Mouse (Mus musculus) myocyte (in vitro differentiated cells): ENCODE data around the gene Efcc1. TPM values are rescaled to one million over a fixed set of nuclear protein-coding genes. Genes with fewer than 3 reads are reported as not detected.

Experiments
- H3K27me3 ChIP-seq: one replicate; pipeline ENCODE4 v1.6.1; 2011; ENCODE audit not compliant: control insufficient read depth, insufficient read depth, insufficient read length
- H3K36me3 ChIP-seq: one replicate; pipeline ENCODE4 v1.6.1; 2011; ENCODE audit not compliant: control insufficient read depth, insufficient read depth
- H3K4me2 ChIP-seq: one replicate; pipeline ENCODE4 v1.6.1; 2011; ENCODE audit warnings: low read depth, control low read depth
- H3K4me3 ChIP-seq: one replicate; pipeline ENCODE4 v1.5.1; 2011; ENCODE audit warnings: mild to moderate bottlenecking, control low read depth, moderate library complexity
- H3K79me2 ChIP-seq: one replicate; pipeline ENCODE4 v1.6.1; 2011; ENCODE audit not compliant: control insufficient read depth, insufficient read depth
- H3ac ChIP-seq: one replicate; pipeline ENCODE4 v1.6.1; 2011; ENCODE audit not compliant: control insufficient read depth, insufficient read length
- CEBPB ChIP-seq: IDR thresholded peaks from 2 replicates; pipeline ENCODE4 v1.6.1; 2011; ENCODE audit warnings: mild to moderate bottlenecking, moderate library complexity; ENCODE audit not compliant: poor library complexity, insufficient read depth, severe bottlenecking
- E2F4 ChIP-seq: IDR thresholded peaks from one replicate; pipeline ENCODE4 v1.6.1; 2011; ENCODE audit warnings: mild to moderate bottlenecking, control low read depth, moderate library complexity; ENCODE audit not compliant: insufficient read depth
- MAX ChIP-seq: IDR thresholded peaks from one replicate; pipeline ENCODE4 v1.6.1; 2011; ENCODE audit warnings: low read depth, mild to moderate bottlenecking, control low read depth
- MYOD1 ChIP-seq, 3 experiments: IDR thresholded peaks; one replicate each; pipeline ENCODE4 v1.6.1; 2011; ENCODE audit warnings: control low read depth in 2 of 3, low read depth in 2 of 3, mild to moderate bottlenecking in 2 of 3, moderate library complexity in 1 of 3; ENCODE audit not compliant: insufficient read length in 2 of 3, control insufficient read depth in 1 of 3
- MYOG ChIP-seq, 3 experiments: IDR thresholded peaks; one replicate each; pipeline ENCODE4 v1.6.1; 2011; ENCODE audit warnings: control low read depth in 2 of 3, low read depth in 2 of 3, mild to moderate bottlenecking in 2 of 3; ENCODE audit not compliant: insufficient read length in 2 of 3, control insufficient read depth in 1 of 3, insufficient read depth in 1 of 3
- POLR2A ChIP-seq: IDR thresholded peaks from one replicate; pipeline ENCODE4 v1.6.1; 2011; ENCODE audit warnings: low read depth, mild to moderate bottlenecking, control low read depth, moderate library complexity; ENCODE audit not compliant: insufficient read length
- POLR2AphosphoS2 ChIP-seq: IDR thresholded peaks from one replicate; pipeline ENCODE4 v1.6.1; 2011; ENCODE audit warnings: low read depth, control low read depth; ENCODE audit not compliant: insufficient read length
- REST ChIP-seq: IDR thresholded peaks from one replicate; pipeline ENCODE4 v1.6.1; 2011; ENCODE audit warnings: mild to moderate bottlenecking, control low read depth, moderate library complexity; ENCODE audit not compliant: insufficient read depth, insufficient read length
- SRF ChIP-seq: IDR thresholded peaks from one replicate; pipeline ENCODE4 v1.6.1; 2011; ENCODE audit warnings: low read depth; ENCODE audit not compliant: control insufficient read depth, insufficient read length
- TCF12 ChIP-seq: IDR thresholded peaks from one replicate; pipeline ENCODE4 v1.6.1; 2011; ENCODE audit warnings: mild to moderate bottlenecking, control low read depth; ENCODE audit not compliant: poor library complexity, insufficient read depth, severe bottlenecking
- TCF3 ChIP-seq: IDR thresholded peaks from one replicate; pipeline ENCODE4 v1.6.1; 2011; ENCODE audit warnings: low read depth, control low read depth; ENCODE audit not compliant: insufficient read length
- USF1 ChIP-seq: IDR thresholded peaks from one replicate; pipeline ENCODE4 v1.6.1; 2011; ENCODE audit warnings: low read depth, mild to moderate bottlenecking, control low read depth, moderate library complexity
- polyA plus RNA-seq: library from polyadenylated mRNA; unstranded; fragments of >200 nt; fragmentation: generic; extraction: Trizol; gene quantifications from one replicate; pipeline ENCODE4 v1.2.1, GENCODE M21; 2012; ENCODE audit warnings: missing spikeins

The Efcc1 gene
- polyA plus RNA-seq, 1 experiment = 0.04 TPM

GRCm38 (mm10) chr6:87751574-87751973 lies 20.9 kb downstream of the Efcc1 start:
- no peak overlapping the region for H3K4me2 ChIP-seq
- H3K4me3 ChIP-seq = no peak overlapping the region
- H3K79me2 ChIP-seq = no peaks in the 10 kb centered on the region
- TF ChIP-seq TCF12 (no peak), CEBPB (no peak), POLR2AphosphoS2 (no peak), SRF (no peak), POLR2A (no peak), MAX (no peak), TCF3 (no peak), MYOG (IDR thresholded peaks at IDR 0.05; ENCODE audit: control insufficient read depth in 1 of 3, insufficient read depth in 1 of 3, insufficient read length in 2 of 3, low read depth in 2 of 3) (no peak), E2F4 (no peak), USF1 (no peak), REST (no peak), MYOD1 (IDR thresholded peaks at IDR 0.05; ENCODE audit: control insufficient read depth in 1 of 3, insufficient read length in 2 of 3, low read depth in 2 of 3) (no peak)
- H3ac ChIP-seq = no peak overlapping the region
- H3K36me3 ChIP-seq = no peaks in the 10 kb centered on the region
- H3K27me3 ChIP-seq = peaks cover 16% of the 10 kb centered on the region

- no peak overlapping the region for H3ac ChIP-seq
- H3K4me3 ChIP-seq = no peak overlapping the region
- no peaks in the 10 kb centered on the region for H3K79me2 ChIP-seq
- TF ChIP-seq CEBPB (no peak), REST (no peak), POLR2A (no peak), USF1 (no peak), E2F4 (no peak)
- H3K36me3 ChIP-seq = no peaks in the 10 kb centered on the region
- peaks cover 28% of the 10 kb centered on the region for H3K27me3 ChIP-seq
- H3K4me2 ChIP-seq = no peak overlapping the region
These were observed 24.5 kb downstream of the Efcc1 start for GRCm38 (mm10) chr6:87755196-87755595.

- TF ChIP-seq POLR2AphosphoS2 = no peak
- TF ChIP-seq TCF3 = no peak
- no peak for TF ChIP-seq REST
- TF ChIP-seq MAX = no peak
- TF ChIP-seq USF1 = no peak
- TF ChIP-seq E2F4 = no peak
- H3K36me3 ChIP-seq = no peaks in the 10 kb centered on the region
- no peaks in the 10 kb centered on the region for H3K79me2 ChIP-seq
- H3K4me2 ChIP-seq = no peak overlapping the region
- peaks cover 30% of the 10 kb centered on the region for H3K27me3 ChIP-seq
- H3K4me3 ChIP-seq = no peak overlapping the region
- H3ac ChIP-seq = no peak overlapping the region
These were observed 26.2 kb downstream of the Efcc1 start for GRCm38 (mm10) chr6:87756896-87757295.

- no peak for TF ChIP-seq MYOD1 (IDR thresholded peaks at IDR 0.05; ENCODE audit: control insufficient read depth in 1 of 3, insufficient read length in 2 of 3, low read depth in 2 of 3)
- no peak for TF ChIP-seq POLR2A
- no peak for TF ChIP-seq MAX
- no peak for TF ChIP-seq E2F4
- TF ChIP-seq CEBPB = no peak
- no peak for TF ChIP-seq TCF12
- TF ChIP-seq MYOG (IDR thresholded peaks at IDR 0.05; ENCODE audit: control insufficient read depth in 1 of 3, insufficient read depth in 1 of 3, insufficient read length in 2 of 3, low read depth in 2 of 3) = no peak
- TF ChIP-seq POLR2AphosphoS2 = no peak
- TF ChIP-seq REST = no peak
- no peak for TF ChIP-seq TCF3
- no peak for TF ChIP-seq SRF
- no peak for TF ChIP-seq USF1
- no peaks in the 10 kb centered on the region for H3K36me3 ChIP-seq
- H3K4me3 ChIP-seq = no peak overlapping the region
- H3ac ChIP-seq = no peak overlapping the region
- peaks cover 25% of the 10 kb centered on the region for H3K27me3 ChIP-seq
- H3K79me2 ChIP-seq = no peaks in the 10 kb centered on the region
- no peak overlapping the region for H3K4me2 ChIP-seq
These were observed 28.7 kb downstream of the Efcc1 start for GRCm38 (mm10) chr6:87759404-87759803.

- TF ChIP-seq REST (no peak), MYOD1 (IDR thresholded peaks at IDR 0.05; ENCODE audit: control insufficient read depth in 1 of 3, insufficient read length in 2 of 3, low read depth in 2 of 3) (no peak), E2F4 (no peak), TCF12 (no peak), USF1 (no peak), MYOG (IDR thresholded peaks at IDR 0.05; ENCODE audit: control insufficient read depth in 1 of 3, insufficient read depth in 1 of 3, insufficient read length in 2 of 3, low read depth in 2 of 3) (no peak), MAX (no peak), POLR2A (no peak), TCF3 (no peak), CEBPB (no peak), SRF (no peak), POLR2AphosphoS2 (no peak)
- no peak overlapping the region for H3K4me2 ChIP-seq
- H3K27me3 ChIP-seq = peaks cover 25% of the 10 kb centered on the region
- H3K4me3 ChIP-seq = no peak overlapping the region
- no peaks in the 10 kb centered on the region for H3K79me2 ChIP-seq
- H3ac ChIP-seq = no peak overlapping the region
- H3K36me3 ChIP-seq = no peaks in the 10 kb centered on the region
These were observed 29.2 kb downstream of the Efcc1 start for GRCm38 (mm10) chr6:87759850-87760249.
